Mouse (Mus musculus) myocyte (in vitro differentiated cells): ENCODE measurements around the gene Rdh9. TPM values are rescaled to one million over a fixed set of nuclear protein-coding genes. Genes with fewer than 3 reads are reported as not detected.

Source experiments
- H3K27me3 ChIP-seq: one replicate; pipeline ENCODE4 v1.6.1; 2011; ENCODE audit not compliant: control insufficient read depth, insufficient read depth, insufficient read length
- H3K36me3 ChIP-seq: one replicate; pipeline ENCODE4 v1.6.1; 2011; ENCODE audit not compliant: control insufficient read depth, insufficient read depth
- H3K4me2 ChIP-seq: one replicate; pipeline ENCODE4 v1.6.1; 2011; ENCODE audit warnings: low read depth, control low read depth
- H3K4me3 ChIP-seq: one replicate; pipeline ENCODE4 v1.5.1; 2011; ENCODE audit warnings: mild to moderate bottlenecking, control low read depth, moderate library complexity
- H3K79me2 ChIP-seq: one replicate; pipeline ENCODE4 v1.6.1; 2011; ENCODE audit not compliant: control insufficient read depth, insufficient read depth
- H3ac ChIP-seq: one replicate; pipeline ENCODE4 v1.6.1; 2011; ENCODE audit not compliant: control insufficient read depth, insufficient read length
- CEBPB ChIP-seq: IDR thresholded peaks from 2 replicates; pipeline ENCODE4 v1.6.1; 2011; ENCODE audit warnings: mild to moderate bottlenecking, moderate library complexity; ENCODE audit not compliant: poor library complexity, insufficient read depth, severe bottlenecking
- E2F4 ChIP-seq: IDR thresholded peaks from one replicate; pipeline ENCODE4 v1.6.1; 2011; ENCODE audit warnings: mild to moderate bottlenecking, control low read depth, moderate library complexity; ENCODE audit not compliant: insufficient read depth
- MAX ChIP-seq: IDR thresholded peaks from one replicate; pipeline ENCODE4 v1.6.1; 2011; ENCODE audit warnings: low read depth, mild to moderate bottlenecking, control low read depth
- MYOD1 ChIP-seq, 3 experiments: IDR thresholded peaks; one replicate each; pipeline ENCODE4 v1.6.1; 2011; ENCODE audit warnings: control low read depth in 2 of 3, low read depth in 2 of 3, mild to moderate bottlenecking in 2 of 3, moderate library complexity in 1 of 3; ENCODE audit not compliant: insufficient read length in 2 of 3, control insufficient read depth in 1 of 3
- MYOG ChIP-seq, 3 experiments: IDR thresholded peaks; one replicate each; pipeline ENCODE4 v1.6.1; 2011; ENCODE audit warnings: control low read depth in 2 of 3, low read depth in 2 of 3, mild to moderate bottlenecking in 2 of 3; ENCODE audit not compliant: insufficient read length in 2 of 3, control insufficient read depth in 1 of 3, insufficient read depth in 1 of 3
- POLR2A ChIP-seq: IDR thresholded peaks from one replicate; pipeline ENCODE4 v1.6.1; 2011; ENCODE audit warnings: low read depth, mild to moderate bottlenecking, control low read depth, moderate library complexity; ENCODE audit not compliant: insufficient read length
- POLR2AphosphoS2 ChIP-seq: IDR thresholded peaks from one replicate; pipeline ENCODE4 v1.6.1; 2011; ENCODE audit warnings: low read depth, control low read depth; ENCODE audit not compliant: insufficient read length
- REST ChIP-seq: IDR thresholded peaks from one replicate; pipeline ENCODE4 v1.6.1; 2011; ENCODE audit warnings: mild to moderate bottlenecking, control low read depth, moderate library complexity; ENCODE audit not compliant: insufficient read depth, insufficient read length
- SRF ChIP-seq: IDR thresholded peaks from one replicate; pipeline ENCODE4 v1.6.1; 2011; ENCODE audit warnings: low read depth; ENCODE audit not compliant: control insufficient read depth, insufficient read length
- TCF12 ChIP-seq: IDR thresholded peaks from one replicate; pipeline ENCODE4 v1.6.1; 2011; ENCODE audit warnings: mild to moderate bottlenecking, control low read depth; ENCODE audit not compliant: poor library complexity, insufficient read depth, severe bottlenecking
- TCF3 ChIP-seq: IDR thresholded peaks from one replicate; pipeline ENCODE4 v1.6.1; 2011; ENCODE audit warnings: low read depth, control low read depth; ENCODE audit not compliant: insufficient read length
- USF1 ChIP-seq: IDR thresholded peaks from one replicate; pipeline ENCODE4 v1.6.1; 2011; ENCODE audit warnings: low read depth, mild to moderate bottlenecking, control low read depth, moderate library complexity
- polyA plus RNA-seq: library from polyadenylated mRNA; unstranded; fragments of >200 nt; fragmentation: generic; extraction: Trizol; gene quantifications from one replicate; pipeline ENCODE4 v1.2.1, GENCODE M21; 2012; ENCODE audit warnings: missing spikeins

Rdh9 gene
- 0.02 TPM for polyA plus RNA-seq

DNA sequence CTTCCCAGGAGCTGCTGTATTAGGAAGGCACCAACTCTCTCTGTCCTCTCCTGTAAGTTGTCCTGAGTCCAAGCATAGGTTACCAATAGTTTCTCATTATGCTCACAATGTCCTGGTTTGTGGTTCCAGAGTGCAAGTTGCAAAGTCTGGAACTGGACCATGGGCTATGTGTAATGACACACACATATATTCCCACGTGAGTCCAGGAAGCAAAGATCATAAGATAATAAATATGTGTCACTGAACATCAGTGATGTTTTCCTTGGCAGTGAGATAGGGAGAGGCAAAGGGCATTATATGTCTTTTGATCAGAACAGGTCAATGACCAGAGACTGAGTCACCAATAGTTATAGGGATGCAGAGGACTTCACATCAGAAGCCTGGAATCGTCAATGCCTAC, at the start of gene Rdh9:
Gene Rdh9, plus strand, starts transcription at position 376 of the 400 bp plus-strand sequence.
- Histone ChIP-seq H3K4me2 (no peak within 1 kb of the TSS), H3K36me3 (no peaks in the 10 kb centered on the region), H3K4me3 (no peak within 1 kb of the TSS), H3K27me3 (peaks cover 7% of the 10 kb centered on the region), H3ac (no peak within 1 kb of the TSS), H3K79me2 (no peaks in the 10 kb centered on the region)
- TF ChIP-seq POLR2AphosphoS2 = no peak
- TF ChIP-seq TCF3 = no peak
- no peak for TF ChIP-seq E2F4
- no peak for TF ChIP-seq MYOG (IDR thresholded peaks at IDR 0.05; ENCODE audit: control insufficient read depth in 1 of 3, insufficient read depth in 1 of 3, insufficient read length in 2 of 3, low read depth in 2 of 3)
- TF ChIP-seq REST = no peak
- TF ChIP-seq TCF12 = no peak
- TF ChIP-seq SRF = no peak
- TF ChIP-seq MYOD1 (IDR thresholded peaks at IDR 0.05; ENCODE audit: control insufficient read depth in 1 of 3, insufficient read length in 2 of 3, low read depth in 2 of 3) = no peak
- TF ChIP-seq MAX = no peak
- TF ChIP-seq USF1 = no peak
- no peak for TF ChIP-seq CEBPB
- no peak for TF ChIP-seq POLR2A

- Histone ChIP-seq H3K4me3 (no peak overlapping the region), H3K36me3 (no peaks in the 10 kb centered on the region), H3K27me3 (peaks cover 42% of the 10 kb centered on the region), H3ac (no peak overlapping the region), H3K79me2 (no peaks in the 10 kb centered on the region), H3K4me2 (peak overlapping the region; percentile 32)
- TF ChIP-seq TCF12 (peak; percentile 73), CEBPB (no peak), REST (no peak), MYOD1 (IDR thresholded peaks at IDR 0.05; ENCODE audit: control insufficient read depth in 1 of 3, insufficient read length in 2 of 3, low read depth in 2 of 3) (peak; percentile 34 to 87 (median 84)), MYOG (IDR thresholded peaks at IDR 0.05; ENCODE audit: control insufficient read depth in 1 of 3, insufficient read depth in 1 of 3, insufficient read length in 2 of 3, low read depth in 2 of 3) (peak; percentile 83 to 97 (median 91)), USF1 (no peak), TCF3 (peak; percentile 86)
Measured at GRCm38 (mm10) chr10:127728437-127728836, 47.7 kb upstream of the Rdh9 start.

- Histone ChIP-seq H3K79me2 (no peaks in the 10 kb centered on the region), H3K4me3 (no peak overlapping the region), H3ac (no peak overlapping the region), H3K27me3 (peaks cover 47% of the 10 kb centered on the region), H3K4me2 (peak overlapping the region; percentile 58), H3K36me3 (no peaks in the 10 kb centered on the region)
- TF ChIP-seq POLR2AphosphoS2 (no peak), TCF12 (no peak), POLR2A (no peak), MAX (no peak), REST (no peak)
Measured at GRCm38 (mm10) chr10:127730285-127730932, 45.8 kb upstream of the Rdh9 start.

GRCm38 (mm10) chr10:127730933-127731310, 45.3 kb upstream of the Rdh9 start:
- no peaks in the 10 kb centered on the region for H3K79me2 ChIP-seq
- TF ChIP-seq TCF3 = no peak
- no peak for TF ChIP-seq POLR2AphosphoS2
- no peak for TF ChIP-seq MAX
- TF ChIP-seq MYOD1 (IDR thresholded peaks at IDR 0.05; ENCODE audit: control insufficient read depth in 1 of 3, insufficient read length in 2 of 3, low read depth in 2 of 3) = no peak
- no peak for TF ChIP-seq MYOG (IDR thresholded peaks at IDR 0.05; ENCODE audit: control insufficient read depth in 1 of 3, insufficient read depth in 1 of 3, insufficient read length in 2 of 3, low read depth in 2 of 3)
- TF ChIP-seq SRF = no peak
- TF ChIP-seq CEBPB = no peak
- no peak for TF ChIP-seq REST
- no peak for TF ChIP-seq E2F4
- no peak for TF ChIP-seq POLR2A
- no peak for TF ChIP-seq TCF12
- TF ChIP-seq USF1 = no peak
- no peak overlapping the region for H3K4me3 ChIP-seq
- H3ac ChIP-seq = no peak overlapping the region
- H3K27me3 ChIP-seq = peaks cover 43% of the 10 kb centered on the region
- H3K4me2 ChIP-seq = peak overlapping the region; percentile 58
- H3K36me3 ChIP-seq = no peaks in the 10 kb centered on the region

- H3K27me3 ChIP-seq = peaks cover 41% of the 10 kb centered on the region
- peak overlapping the region; percentile 58 for H3K4me2 ChIP-seq
- no peak overlapping the region for H3K4me3 ChIP-seq
- H3K79me2 ChIP-seq = no peaks in the 10 kb centered on the region
- H3K36me3 ChIP-seq = no peaks in the 10 kb centered on the region
- no peak for TF ChIP-seq POLR2A
- TF ChIP-seq CEBPB = peak; percentile 48; the same call in 1 of the 2 replicates
- no peak overlapping the region for H3ac ChIP-seq
Measured at GRCm38 (mm10) chr10:127731397-127731796, 44.8 kb upstream of the Rdh9 start.
